In genomic region chr9:62763478-62763877, GRCm38 (mm10) we compare ENCODE assay signal across 8 mouse cellular contexts. TPM values are rescaled to one million over a fixed set of nuclear protein-coding genes. Genes with fewer than 3 reads are reported as not detected.
DNase-seq lines count a peak whose midpoint lies in the region; ATAC-seq lines count a peak whose summit lies in the region.

No protein-coding gene starts in this region.

- H3K27me3 ChIP-seq in liver, embryonic 11.5 days (replicated peaks; ENCODE audit: control insufficient read depth, insufficient read depth, low read length) = no peaks in the 10 kb centered on the region

- H3K9ac ChIP-seq in liver, embryonic 11.5 days (ENCODE audit: low read depth, low read length) = no peak overlapping the region

- peak overlapping the region; percentile 1; the same call in 1 of the 2 replicates for H3K4me2 ChIP-seq in liver, embryonic 11.5 days

- H3K27ac ChIP-seq in liver, embryonic 11.5 days (ENCODE audit: low read depth, low read length) = no peak overlapping the region

- no peak overlapping the region for H3K4me3 ChIP-seq in liver, embryonic 11.5 days (ENCODE audit: low read depth, low read length)

- no peak for ATAC-seq in CD4-positive, CD25-positive, alpha-beta regulatory T cell, adult 4 months
- ATAC-seq in liver, embryonic 11.5 days (replicated peaks; ENCODE audit: low FRiP score) = no peak

- no peaks in the 10 kb centered on the region for H3K4me1 ChIP-seq in liver, embryonic 11.5 days (replicated peaks; ENCODE audit: control insufficient read depth, insufficient read depth, low read length)

- H3K9me3 ChIP-seq in liver, embryonic 11.5 days (ENCODE audit: control insufficient read depth, low read length) = no peaks in the 10 kb centered on the region

- peak; percentile 59 for DNase-seq in CD4-positive, CD25-positive, alpha-beta regulatory T cell, adult 2 months (ENCODE audit: low read depth, low spot score)
- DNase-seq in liver, embryonic 11.5 days (ENCODE audit: low spot score) = no peak
- no peak for DNase-seq in liver
- DNase-seq in layer of hippocampus, postnatal 36 days = peak; percentile 49 to 59
- peak; percentile 86 for DNase-seq in telencephalon, adult 2 months (ENCODE audit: low read depth, low spot score)
- DNase-seq in gastrocnemius, adult 18-20 months (ENCODE audit: low spot score) = no peak
- DNase-seq in c-Kit-positive CD71-positive TER-119-positive erythroid progenitor cells, embryonic 14.5 days (ENCODE audit: low spot score) = no peak

- no peaks in the 10 kb centered on the region for H3K36me3 ChIP-seq in liver, embryonic 11.5 days (ENCODE audit: control insufficient read depth, insufficient read depth, low read length)

- 19% methylated on average over 13 of the region's 13 CpGs for WGBS in liver, embryonic 11.5 days

RNA-seq across cellular contexts. Expression of gene Fem1b, which starts 48.3 kb away (rescaled TPM):
- polyA plus RNA-seq in CD4-positive, CD25-positive, alpha-beta regulatory T cell, adult 4 months (2017; shearing (Covaris generic)) = 1 to 10 TPM; 3.9 to 4.7 TPM
- polyA plus RNA-seq in liver, embryonic 11.5 days (2014; fragmentation: Nextera tagmentation; extraction: Ambion mirVana) = 30.4 and 33.6 TPM in 2 replicates
- 100 to 1,000 TPM in 1 of 2 experiments, 10 to 100 TPM in 1; 98.4 to 102 TPM for total RNA-seq in layer of hippocampus, postnatal 36 days (2021)
- total RNA-seq in gastrocnemius, adult 18-20 months (2021) = 10 to 100 TPM; 11.4 to 12.5 TPM

Comparison
In these comparisons a context has a peak if more than half of its experiments do, and no peak if none do; other contexts are left out.
1. DNase-seq: peak in CD4-positive, CD25-positive, alpha-beta regulatory T cell, adult 2 months (single experiment), layer of hippocampus, postnatal 36 days (2 of 2) and telencephalon, adult 2 months (single experiment); none in liver, embryonic 11.5 days (single experiment), liver (single experiment), gastrocnemius, adult 18-20 months (single experiment) and c-Kit-positive CD71-positive TER-119-positive erythroid progenitor cells, embryonic 14.5 days (single experiment).
2. RNA of gene Fem1b, which starts 48.3 kb away (total RNA-seq): 98.4 to 102 TPM in layer of hippocampus, postnatal 36 days; 11.4 to 12.5 TPM in gastrocnemius, adult 18-20 months; every median in the first group is over 4 times any median in the second.